Mouse (Mus musculus): ENCODE measurements around the gene Hs6st3.

DNA sequence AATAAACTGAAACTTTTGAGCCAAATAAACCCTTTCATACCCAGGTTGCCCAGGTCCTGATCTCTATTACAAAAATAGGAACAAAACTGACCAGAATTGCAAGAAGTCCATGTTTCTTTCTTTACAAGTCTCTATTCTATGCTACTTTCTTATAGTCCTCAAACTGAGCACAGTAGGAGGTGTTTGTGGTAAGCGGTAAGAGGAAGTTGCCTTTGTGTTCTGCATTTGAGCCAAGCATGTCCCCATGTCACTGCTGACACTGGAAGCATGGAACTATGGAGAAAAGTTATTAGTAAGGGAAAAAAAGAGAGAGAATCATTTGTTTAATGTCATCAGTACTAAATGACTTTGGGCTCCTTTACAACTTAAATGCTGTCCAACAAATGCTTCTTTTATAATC, 529.3 kb downstream of the Hs6st3 start:
- TF ChIP-seq POLR2A (IDR thresholded peaks at IDR 0.05; ENCODE audit: low read depth, low read length) (no peak), CTCF (conservative IDR thresholded peaks at IDR 0.05; ENCODE audit: insufficient read depth, insufficient read length, low read depth, low read length) (no peak)

Data from kidney, adult 2 months (tissue).